Mouse (Mus musculus) cerebellum, adult 2 months (tissue): ENCODE results near the gene Pld5.

Experiments
- CTCF ChIP-seq: fragments of 200-500 bp; IDR thresholded peaks from 2 replicates; pipeline ENCODE4 v1.5.1; 2011; ENCODE audit warnings: low read depth, mild to moderate bottlenecking, control low read depth, low read length, moderate library complexity, borderline replicate concordance; ENCODE audit not compliant: insufficient read depth
- POLR2A ChIP-seq: fragments of 200-500 bp; IDR thresholded peaks from 2 replicates; pipeline ENCODE4 v1.6.1; 2011; ENCODE audit warnings: low read length, control low read depth, borderline replicate concordance; ENCODE audit not compliant: insufficient read depth

GRCm38 (mm10) chr1:176065281-176065680 is 209.8 kb downstream of the Pld5 start:
- no peak for TF ChIP-seq POLR2A
- TF ChIP-seq CTCF, result no peak
